Mouse (Mus musculus) limb, embryonic 15.5 days (tissue): ENCODE measurements around the gene Kank4. TPM values are rescaled to one million over a fixed set of nuclear protein-coding genes. Genes with fewer than 3 reads are reported as not detected.
"Not testable (repeated sequence)": the region's sequence is repeated elsewhere in the genome, so short reads cannot be mapped to it uniquely, and the experiment has no call there.

Experiments
- ATAC-seq: fragments of 200-750 bp; cut with Nextera tagmentation; 2 replicates; pipeline ENCODE4 v1.8.0; 2017; ENCODE audit warnings: low read depth, moderate TSS enrichment; ENCODE audit not compliant: insufficient number of reproducible peaks, low FRiP score, low TSS enrichment
- H3K27ac ChIP-seq: fragments of 300-500 bp; sonication (generic); 2 replicates; pipeline ENCODE4 v1.5.1; 2015; ENCODE audit warnings: moderate library complexity, mild to moderate bottlenecking, inconsistent platforms
- H3K27me3 ChIP-seq: fragments of 300-500 bp; sonication (generic); 2 replicates; pipeline ENCODE4 v1.6.1; 2015; ENCODE audit warnings: inconsistent platforms
- H3K36me3 ChIP-seq: fragments of 300-500 bp; sonication (generic); 2 replicates; pipeline ENCODE4 v1.6.1; 2015; ENCODE audit warnings: inconsistent platforms
- H3K4me1 ChIP-seq: fragments of 300-500 bp; sonication (generic); 2 replicates; pipeline ENCODE4 v1.6.1; 2015; ENCODE audit warnings: inconsistent platforms
- H3K4me2 ChIP-seq: fragments of 300-500 bp; sonication (generic); 2 replicates; pipeline ENCODE4 v1.6.1; 2015; ENCODE audit warnings: mild to moderate bottlenecking, inconsistent platforms
- H3K4me3 ChIP-seq: fragments of 300-500 bp; sonication (generic); 2 replicates; pipeline ENCODE4 v1.5.1; 2015; ENCODE audit warnings: mild to moderate bottlenecking, inconsistent platforms
- H3K9ac ChIP-seq: fragments of 300-500 bp; sonication (generic); 2 replicates; pipeline ENCODE4 v1.6.1; 2015; ENCODE audit warnings: inconsistent platforms
- H3K9me3 ChIP-seq: fragments of 300-500 bp; sonication (generic); 2 replicates; pipeline ENCODE4 v1.6.1; 2016; ENCODE audit warnings: inconsistent platforms
- WGBS: fragments of 180-500 bp; shearing (Covaris S2); methylation state at CpG from one replicate; pipeline ENCODE4 v1.1.7; 2015; 5-methylcytosine and 5-hydroxymethylcytosine counted together
- polyA plus RNA-seq: library from polyadenylated mRNA; unstranded; fragments of >200 nt; fragmentation: Nextera tagmentation; extraction: Ambion mirVana; gene quantifications from 2 replicates; pipeline ENCODE4 v1.2.1, GENCODE M21; 2015

Gene Kank4
- polyA plus RNA-seq, 1 experiment from 2014 or later: 1.9 TPM

DNA sequence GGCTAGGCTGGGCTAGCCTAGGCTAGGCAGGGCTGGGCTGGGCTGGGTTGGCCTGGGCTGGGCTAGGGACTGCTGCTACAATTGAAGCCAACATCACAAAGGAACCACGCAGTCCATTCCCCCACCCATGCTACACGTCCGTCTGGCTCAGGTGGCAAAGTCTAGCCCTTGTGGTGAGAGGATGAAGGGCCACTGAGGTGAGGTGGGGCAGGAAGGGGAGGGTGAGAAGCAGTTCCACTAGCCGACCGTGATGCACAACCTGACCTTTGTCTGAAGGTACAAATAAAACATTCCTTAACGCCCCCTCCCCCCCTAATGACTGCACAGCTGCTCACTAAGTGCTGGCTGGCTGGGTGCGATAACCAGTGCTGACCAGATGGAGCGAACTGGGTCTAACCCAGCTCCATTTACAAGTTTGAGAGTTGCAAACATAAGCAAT lies 28.4 kb upstream of the Kank4 start:
- no peaks in the 10 kb centered on the region for H3K27me3 ChIP-seq
- no peak overlapping the region for H3K4me3 ChIP-seq
- no peaks in the 10 kb centered on the region for H3K36me3 ChIP-seq
- no peak overlapping the region for H3K9ac ChIP-seq
- WGBS: 36% methylated on average over 8 of the region's 8 CpGs
- no peak for ATAC-seq
- peaks cover 11% of the 10 kb centered on the region for H3K4me1 ChIP-seq
- H3K4me2 ChIP-seq: no peak overlapping the region
- no peak overlapping the region for H3K27ac ChIP-seq
- no peaks in the 10 kb centered on the region for H3K9me3 ChIP-seq

DNA sequence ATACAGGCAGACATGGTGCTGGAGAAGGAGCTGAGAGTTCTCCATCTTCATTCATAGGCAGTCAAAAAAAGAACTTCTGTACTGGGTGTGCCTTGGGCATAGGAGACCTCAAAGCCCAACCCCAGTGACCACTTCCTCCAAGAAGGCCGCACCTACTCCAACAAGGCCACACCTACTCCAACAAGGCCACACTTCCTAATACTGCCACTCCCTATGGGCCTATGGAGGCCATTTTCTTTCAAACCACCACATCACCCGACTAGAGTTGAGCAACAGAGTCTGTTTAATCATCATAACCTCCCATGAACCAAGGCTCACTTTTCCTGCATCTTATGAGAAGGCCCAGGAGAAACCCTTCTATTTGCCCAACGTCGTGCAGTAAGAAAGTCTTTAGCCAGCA lies 27.9 kb upstream of the Kank4 start:
- Histone ChIP-seq H3K27ac (no peak overlapping the region), H3K9ac (no peak overlapping the region), H3K27me3 (no peaks in the 10 kb centered on the region), H3K4me3 (no peak overlapping the region), H3K4me2 (no peak overlapping the region), H3K9me3 (no peaks in the 10 kb centered on the region), H3K4me1 (peaks cover 11% of the 10 kb centered on the region), H3K36me3 (no peaks in the 10 kb centered on the region)
- ATAC-seq: no peak
- WGBS: 88% methylated on average over 4 of the region's 4 CpGs

DNA sequence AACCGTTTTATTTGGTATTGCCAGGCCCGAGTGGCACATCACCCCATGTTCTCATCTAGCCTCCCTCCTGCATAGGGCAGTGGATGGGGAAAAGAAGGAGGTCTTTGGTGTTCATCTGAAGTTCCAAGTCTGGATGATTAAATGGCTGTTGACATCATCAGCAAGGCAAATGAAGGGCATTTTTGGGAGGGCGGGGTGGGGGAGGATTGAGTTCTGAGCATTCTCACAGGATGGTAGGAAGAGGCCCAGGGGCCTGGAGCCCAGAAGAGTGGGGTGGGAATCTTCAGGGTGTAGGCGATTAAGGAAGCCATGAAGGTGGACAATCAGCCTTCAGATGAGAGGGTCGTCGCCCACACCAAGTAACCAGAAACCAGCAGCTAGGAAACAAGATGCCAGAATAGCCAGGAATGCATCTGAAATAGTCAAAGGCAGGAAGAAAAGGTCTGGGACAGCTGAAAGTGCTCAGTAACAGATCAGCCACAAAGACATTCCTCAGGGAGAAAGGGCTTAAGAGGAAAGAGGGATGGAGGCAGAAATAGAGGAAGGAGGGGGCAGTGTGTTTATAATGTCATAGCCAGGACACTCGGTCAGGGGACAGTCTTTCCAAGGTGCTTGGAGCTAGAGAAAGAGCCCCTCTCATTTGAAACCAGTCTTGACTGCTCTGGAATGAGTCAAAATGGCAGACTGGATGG lies 26.7 kb upstream of the Kank4 start:
- Histone ChIP-seq H3K27me3 (no peaks in the 10 kb centered on the region), H3K9ac (no peak overlapping the region), H3K36me3 (no peaks in the 10 kb centered on the region), H3K27ac (no peak overlapping the region), H3K4me2 (no peak overlapping the region), H3K9me3 (no peaks in the 10 kb centered on the region), H3K4me3 (no peak overlapping the region), H3K4me1 (peaks cover 11% of the 10 kb centered on the region)
- 78% methylated on average over 7 of the region's 7 CpGs for WGBS
- no peak for ATAC-seq

DNA sequence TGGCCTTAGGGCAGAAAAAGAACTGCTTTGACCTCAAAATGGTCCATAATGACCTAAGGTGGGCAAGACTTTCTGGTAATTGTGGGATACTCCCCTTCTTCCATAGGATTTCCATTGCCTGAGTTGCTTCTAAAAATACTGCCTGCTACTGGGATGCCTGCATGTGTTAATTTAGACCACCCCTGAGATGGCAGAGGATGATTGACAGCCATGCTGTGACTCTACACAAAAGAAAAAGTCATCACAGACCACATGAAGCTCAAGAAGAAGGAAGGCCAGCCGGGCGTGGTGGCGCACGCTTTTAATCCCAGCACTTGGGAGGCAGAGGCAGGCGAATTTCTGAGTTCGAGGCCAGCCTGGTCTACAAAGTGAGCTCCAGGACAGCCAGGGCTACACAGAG lies 23.9 kb upstream of the Kank4 start:
- H3K4me2 ChIP-seq, ATAC-seq, H3K36me3 ChIP-seq, H3K4me3 ChIP-seq, H3K27me3 ChIP-seq, H3K9me3 ChIP-seq, H3K4me1 ChIP-seq, H3K27ac ChIP-seq, H3K9ac ChIP-seq: not testable (repeated sequence)
- 94% methylated on average over 6 of the region's 6 CpGs for WGBS

DNA sequence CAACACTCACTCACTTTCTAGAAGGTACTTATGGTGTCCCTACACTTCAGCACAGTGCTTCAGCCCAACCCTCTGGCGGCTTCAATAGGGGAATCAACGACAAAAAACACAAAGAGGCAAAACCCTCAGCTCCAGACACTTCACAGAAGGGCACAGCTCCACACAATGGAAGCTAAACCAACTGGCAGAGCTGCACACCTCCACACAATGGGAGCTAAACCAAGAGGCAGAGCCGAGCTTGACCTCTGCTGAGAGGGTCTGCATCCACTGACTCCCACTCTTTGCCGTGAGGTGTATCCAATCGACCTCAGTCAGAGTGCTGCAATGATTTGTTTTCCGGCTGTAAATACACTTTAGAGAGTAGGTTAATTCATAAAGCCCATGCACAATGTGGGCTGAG lies 23.2 kb upstream of the Kank4 start:
- no peaks in the 10 kb centered on the region for H3K27me3 ChIP-seq
- H3K27ac ChIP-seq: no peak overlapping the region
- H3K4me2 ChIP-seq: no peak overlapping the region
- ATAC-seq: no peak
- H3K4me3 ChIP-seq: no peak overlapping the region
- 71% methylated on average over 6 of the region's 6 CpGs for WGBS
- H3K36me3 ChIP-seq: no peaks in the 10 kb centered on the region
- H3K9ac ChIP-seq: no peak overlapping the region
- H3K9me3 ChIP-seq: no peaks in the 10 kb centered on the region
- H3K4me1 ChIP-seq: peaks cover 3% of the 10 kb centered on the region

GRCm38 (mm10) chr4:98838913-98839312 lies 21.6 kb upstream of the Kank4 start:
- Histone ChIP-seq H3K27me3 (no peaks in the 10 kb centered on the region), H3K9me3 (no peaks in the 10 kb centered on the region), H3K4me2 (no peak overlapping the region), H3K4me1 (0 out of 2 replicates have a peak, but pooled peaks cover 6% of the 10 kb centered on the region), H3K4me3 (no peak overlapping the region), H3K27ac (no peak overlapping the region), H3K9ac (no peak overlapping the region), H3K36me3 (no peaks in the 10 kb centered on the region)
- 49% methylated on average over 4 of the region's 4 CpGs for WGBS
- ATAC-seq: no peak

GRCm38 (mm10) chr4:98837715-98838505 lies 20.6 kb upstream of the Kank4 start:
- Histone ChIP-seq H3K27me3 (no peaks in the 10 kb centered on the region), H3K4me2 (no peak overlapping the region), H3K9me3 (no peaks in the 10 kb centered on the region), H3K36me3 (no peaks in the 10 kb centered on the region), H3K27ac (no peak overlapping the region), H3K4me1 (0 out of 2 replicates have a peak, but pooled peaks cover 6% of the 10 kb centered on the region), H3K4me3 (no peak overlapping the region), H3K9ac (no peak overlapping the region)
- ATAC-seq: no peak
- WGBS: 92% methylated on average over 16 of the region's 16 CpGs

- 59% methylated on average over 5 of the region's 5 CpGs for WGBS
- ATAC-seq: no peak
- H3K9ac ChIP-seq: no peak overlapping the region
- no peak overlapping the region for H3K27ac ChIP-seq
- H3K9me3 ChIP-seq: no peaks in the 10 kb centered on the region
- H3K36me3 ChIP-seq: no peaks in the 10 kb centered on the region
- H3K4me2 ChIP-seq: no peak overlapping the region
- no peak overlapping the region for H3K4me3 ChIP-seq
- H3K4me1 ChIP-seq: peaks cover 10% of the 10 kb centered on the region; the same call in 1 of the 2 replicates
- H3K27me3 ChIP-seq: no peaks in the 10 kb centered on the region
These were observed 19.2 kb upstream of the Kank4 start for GRCm38 (mm10) chr4:98836519-98836918.

DNA sequence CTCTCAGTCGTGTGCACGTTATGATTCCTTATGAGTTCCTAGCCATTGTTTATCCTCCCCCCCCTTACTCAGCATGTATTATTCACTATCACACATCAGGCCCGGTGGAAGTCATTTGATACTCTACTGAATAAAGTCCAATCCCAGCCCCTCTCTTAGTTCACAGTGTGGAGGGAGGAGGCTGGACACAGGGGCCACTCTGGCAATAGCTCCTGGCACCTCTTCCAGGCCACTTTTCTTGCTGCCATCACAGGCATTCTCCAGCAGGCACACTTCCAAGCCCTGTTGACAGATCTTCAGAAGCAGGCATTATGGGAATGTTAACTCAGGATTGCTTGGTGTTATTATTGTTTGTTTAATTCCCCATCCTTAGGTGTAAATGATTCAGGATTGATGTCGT lies 17.4 kb upstream of the Kank4 start:
- no peaks in the 10 kb centered on the region for H3K36me3 ChIP-seq
- H3K4me1 ChIP-seq: peaks cover 13% of the 10 kb centered on the region
- H3K27ac ChIP-seq: no peak overlapping the region
- H3K9ac ChIP-seq: no peak overlapping the region
- H3K4me2 ChIP-seq: no peak overlapping the region
- ATAC-seq: no peak
- WGBS: 62% methylated on average over 4 of the region's 4 CpGs
- no peaks in the 10 kb centered on the region for H3K9me3 ChIP-seq
- H3K27me3 ChIP-seq: no peaks in the 10 kb centered on the region
- no peak overlapping the region for H3K4me3 ChIP-seq

DNA sequence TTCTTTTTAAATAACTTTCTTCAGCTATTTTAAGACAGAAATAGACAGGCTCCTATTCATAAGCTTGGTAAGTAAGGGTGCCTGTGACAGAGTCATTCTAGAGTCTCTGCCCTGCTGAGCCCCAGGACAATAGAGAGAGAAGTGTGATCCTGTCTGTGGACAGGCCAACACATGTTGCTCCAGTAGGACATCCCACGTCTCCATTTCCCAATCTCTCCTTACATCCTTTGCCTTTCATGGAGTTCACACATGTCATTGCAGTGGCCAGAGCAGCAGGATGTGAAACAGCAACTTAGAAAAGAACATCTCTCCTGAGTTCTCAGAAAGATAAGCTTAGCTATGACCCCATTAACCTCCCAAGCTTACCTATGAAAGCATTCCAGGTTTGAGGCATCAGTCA lies 14.4 kb upstream of the Kank4 start:
- H3K4me1 ChIP-seq: peaks cover 11% of the 10 kb centered on the region
- H3K9ac ChIP-seq: no peak overlapping the region
- no peak overlapping the region for H3K27ac ChIP-seq
- H3K27me3 ChIP-seq: no peaks in the 10 kb centered on the region
- 27% methylated on average over 1 of the region's 1 CpGs for WGBS
- no peaks in the 10 kb centered on the region for H3K9me3 ChIP-seq
- H3K36me3 ChIP-seq: no peaks in the 10 kb centered on the region
- no peak overlapping the region for H3K4me3 ChIP-seq
- no peak for ATAC-seq
- no peak overlapping the region for H3K4me2 ChIP-seq

DNA sequence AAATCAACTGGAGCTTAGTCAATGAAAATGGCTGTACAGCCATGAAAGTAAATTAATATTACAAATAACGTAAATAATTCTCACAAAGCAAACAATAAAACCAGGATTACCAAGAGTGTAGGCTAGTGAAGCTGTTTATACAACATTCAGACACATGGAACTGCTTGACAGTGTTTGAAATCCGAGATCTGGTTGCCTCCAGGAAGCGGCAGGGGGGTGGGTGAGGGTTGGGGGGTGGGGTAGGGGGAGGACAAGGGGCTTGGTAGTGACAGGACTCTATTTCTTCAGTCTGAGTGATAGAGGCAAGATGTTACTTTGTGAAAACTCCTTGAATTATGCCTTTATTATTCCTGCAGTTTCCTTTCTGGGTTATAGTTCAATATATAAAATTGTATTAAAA lies 9.4 kb upstream of the Kank4 start:
- no peak for ATAC-seq
- Histone ChIP-seq H3K9ac (no peak overlapping the region), H3K36me3 (no peaks in the 10 kb centered on the region), H3K4me3 (no peak overlapping the region), H3K27me3 (no peaks in the 10 kb centered on the region), H3K27ac (no peak overlapping the region), H3K4me2 (no peak overlapping the region), H3K9me3 (no peaks in the 10 kb centered on the region), H3K4me1 (peaks cover 12% of the 10 kb centered on the region)
- 10% methylated on average over 3 of the region's 3 CpGs for WGBS

GRCm38 (mm10) chr4:98823740-98824139 lies 6.4 kb upstream of the Kank4 start, which contains the start of gene I0C0044D17Rik:
I0C0044D17Rik (minus strand) TSS chr4:98823840.
- H3K27ac ChIP-seq, H3K27me3 ChIP-seq, H3K4me3 ChIP-seq, H3K4me1 ChIP-seq, H3K36me3 ChIP-seq, H3K4me2 ChIP-seq, H3K9ac ChIP-seq, H3K9me3 ChIP-seq, ATAC-seq: not testable (repeated sequence)
- WGBS: 97% methylated on average over 1 of the region's 1 CpGs
